Mouse (Mus musculus): Measurements from ENCODE around the gene Bcl3.

Gene Bcl3

GRCm38 (mm10) chr7:19769001-19769400 lies 53.6 kb downstream of the Bcl3 start:
- no peak for DNase-seq (ENCODE audit: low spot score)

GRCm38 (mm10) chr7:19768251-19768650 lies 54.3 kb downstream of the Bcl3 start:
- DNase-seq (ENCODE audit: low spot score), result no peak

GRCm38 (mm10) chr7:19764581-19764980 lies 58.0 kb downstream of the Bcl3 start:
- no peak for DNase-seq (ENCODE audit: low spot score)

- no peak for DNase-seq (ENCODE audit: low spot score)
Observed at GRCm38 (mm10) chr7:19763829-19764477, 58.6 kb downstream of the Bcl3 start.

- DNase-seq (ENCODE audit: low spot score), result no peak
Observed at GRCm38 (mm10) chr7:19762283-19762682, 60.3 kb downstream of the Bcl3 start.

GRCm38 (mm10) chr7:19760021-19760420 lies 62.5 kb downstream of the Bcl3 start:
- DNase-seq (ENCODE audit: low spot score), result no peak

- DNase-seq (ENCODE audit: low spot score), result no peak
Observed at GRCm38 (mm10) chr7:19758623-19759022, 63.9 kb downstream of the Bcl3 start.

Measured in ovary, postnatal 36 days (tissue).